Mouse (Mus musculus): ENCODE results near the gene Popdc3. TPM values are rescaled to one million over a fixed set of nuclear protein-coding genes. Genes with fewer than 3 reads are reported as not detected.

Gene Popdc3
- total RNA-seq, 2 experiments from 2014 or later = 1.4 TPM

Other genes starting within 250 kb of the Popdc3 start
- gene Prep, start 110.9 kb upstream of the Popdc3 start, total RNA-seq (2021) = 10 to 100 TPM; 22.9 to 23.8 TPM
- 1 to 10 TPM in 1 of 2 experiments, under 1 TPM in 1; 0.34 to 1.1 TPM for gene Bves, start 157.7 kb downstream of the Popdc3 start, total RNA-seq (2021)

Measured in left cerebral cortex, postnatal 4 days (tissue).